Mouse (Mus musculus): Measurements from ENCODE around the gene Fbxw8. TPM values are rescaled to one million over a fixed set of nuclear protein-coding genes. Genes with fewer than 3 reads are reported as not detected.

Fbxw8 gene
- polyA plus RNA-seq, 1 experiment from 2014 or later = 12.7 TPM

- Histone ChIP-seq H3K79me2 (ENCODE audit: inconsistent target) (no peaks in the 10 kb centered on the region), H3K27ac (no peak overlapping the region), H3K4me3 (ENCODE audit: inconsistent target) (no peak overlapping the region), H3K36me3 (ENCODE audit: inconsistent target) (peaks cover 37% of the 10 kb centered on the region)
- WGBS (ENCODE audit: missing documents) = 98% methylated on average over 7 of the region's 7 CpGs
Measured at GRCm38 (mm10) chr5:118108794-118109440, 46.3 kb downstream of the Fbxw8 start.

- H3K36me3 ChIP-seq (ENCODE audit: inconsistent target) = peaks cover 37% of the 10 kb centered on the region
- 96% methylated on average over 17 of the region's 17 CpGs for WGBS (ENCODE audit: missing documents)
- no peak overlapping the region for H3K4me3 ChIP-seq (ENCODE audit: inconsistent target)
- H3K27ac ChIP-seq = no peak overlapping the region
- no peaks in the 10 kb centered on the region for H3K79me2 ChIP-seq (ENCODE audit: inconsistent target)
Measured at GRCm38 (mm10) chr5:118108124-118108793, 47.0 kb downstream of the Fbxw8 start.

- WGBS (ENCODE audit: missing documents) = 96% methylated on average over 10 of the region's 10 CpGs
- Histone ChIP-seq H3K4me3 (ENCODE audit: inconsistent target) (no peak overlapping the region), H3K36me3 (ENCODE audit: inconsistent target) (peaks cover 34% of the 10 kb centered on the region), H3K79me2 (ENCODE audit: inconsistent target) (no peaks in the 10 kb centered on the region), H3K27ac (no peak overlapping the region)
Measured at GRCm38 (mm10) chr5:118106667-118107066, 48.6 kb downstream of the Fbxw8 start.

GRCm38 (mm10) chr5:118105536-118105935 is 49.7 kb downstream of the Fbxw8 start:
- H3K27ac ChIP-seq = no peak overlapping the region
- H3K79me2 ChIP-seq (ENCODE audit: inconsistent target) = no peaks in the 10 kb centered on the region
- peaks cover 23% of the 10 kb centered on the region; the same call in 1 of the 2 replicates for H3K36me3 ChIP-seq (ENCODE audit: inconsistent target)
- WGBS (ENCODE audit: missing documents) = 98% methylated on average over 8 of the region's 8 CpGs
- H3K4me3 ChIP-seq (ENCODE audit: inconsistent target) = no peak overlapping the region

GRCm38 (mm10) chr5:118099870-118100478 is 55.3 kb downstream of the Fbxw8 start:
- 88% methylated on average over 8 of the region's 8 CpGs for WGBS (ENCODE audit: missing documents)
- H3K4me3 ChIP-seq (ENCODE audit: inconsistent target) = no peak overlapping the region
- no peak overlapping the region for H3K27ac ChIP-seq
- H3K79me2 ChIP-seq (ENCODE audit: inconsistent target) = no peaks in the 10 kb centered on the region
- no peaks in the 10 kb centered on the region for H3K36me3 ChIP-seq (ENCODE audit: inconsistent target)

- Histone ChIP-seq H3K27ac (no peak overlapping the region), H3K36me3 (ENCODE audit: inconsistent target) (no peaks in the 10 kb centered on the region), H3K79me2 (ENCODE audit: inconsistent target) (no peaks in the 10 kb centered on the region), H3K4me3 (ENCODE audit: inconsistent target) (no peak overlapping the region)
- WGBS (ENCODE audit: missing documents) = 92% methylated on average over 11 of the region's 11 CpGs
Measured at GRCm38 (mm10) chr5:118099069-118099869, 56.0 kb downstream of the Fbxw8 start.

GRCm38 (mm10) chr5:118096317-118096716 is 58.9 kb downstream of the Fbxw8 start:
- 98% methylated on average over 3 of the region's 3 CpGs for WGBS (ENCODE audit: missing documents)
- no peak overlapping the region for H3K4me3 ChIP-seq (ENCODE audit: inconsistent target)
- H3K36me3 ChIP-seq (ENCODE audit: inconsistent target) = peaks cover 19% of the 10 kb centered on the region
- H3K27ac ChIP-seq = no peak overlapping the region
- H3K79me2 ChIP-seq (ENCODE audit: inconsistent target) = no peaks in the 10 kb centered on the region

- no peak overlapping the region for H3K4me3 ChIP-seq (ENCODE audit: inconsistent target)
- peaks cover 22% of the 10 kb centered on the region for H3K36me3 ChIP-seq (ENCODE audit: inconsistent target)
- no peaks in the 10 kb centered on the region for H3K79me2 ChIP-seq (ENCODE audit: inconsistent target)
- 79% methylated on average over 4 of the region's 4 CpGs for WGBS (ENCODE audit: missing documents)
- no peak overlapping the region for H3K27ac ChIP-seq
Measured at GRCm38 (mm10) chr5:118095849-118096248, 59.4 kb downstream of the Fbxw8 start.

- WGBS (ENCODE audit: missing documents) = 53% methylated on average over 11 of the region's 11 CpGs
- Histone ChIP-seq H3K27ac (no peak overlapping the region), H3K79me2 (ENCODE audit: inconsistent target) (no peaks in the 10 kb centered on the region), H3K36me3 (ENCODE audit: inconsistent target) (peaks cover 22% of the 10 kb centered on the region), H3K4me3 (ENCODE audit: inconsistent target) (no peak overlapping the region)
Measured at GRCm38 (mm10) chr5:118095433-118095832, 59.8 kb downstream of the Fbxw8 start.

GRCm38 (mm10) chr5:118093321-118094035 is 61.8 kb downstream of the Fbxw8 start:
- 95% methylated on average over 11 of the region's 11 CpGs for WGBS (ENCODE audit: missing documents)
- Histone ChIP-seq H3K4me3 (ENCODE audit: inconsistent target) (no peak overlapping the region), H3K79me2 (ENCODE audit: inconsistent target) (no peaks in the 10 kb centered on the region), H3K36me3 (ENCODE audit: inconsistent target) (peaks cover 22% of the 10 kb centered on the region), H3K27ac (no peak overlapping the region)

GRCm38 (mm10) chr5:118090837-118091236 is 64.4 kb downstream of the Fbxw8 start:
- Histone ChIP-seq H3K4me3 (ENCODE audit: inconsistent target) (no peak overlapping the region), H3K79me2 (ENCODE audit: inconsistent target) (no peaks in the 10 kb centered on the region), H3K36me3 (ENCODE audit: inconsistent target) (peaks cover 22% of the 10 kb centered on the region), H3K27ac (no peak overlapping the region)
- 84% methylated on average over 2 of the region's 2 CpGs for WGBS (ENCODE audit: missing documents)

- no peaks in the 10 kb centered on the region for H3K79me2 ChIP-seq (ENCODE audit: inconsistent target)
- 97% methylated on average over 6 of the region's 6 CpGs for WGBS (ENCODE audit: missing documents)
- H3K27ac ChIP-seq = no peak overlapping the region
- no peak overlapping the region for H3K4me3 ChIP-seq (ENCODE audit: inconsistent target)
- peaks cover 22% of the 10 kb centered on the region for H3K36me3 ChIP-seq (ENCODE audit: inconsistent target)
Measured at GRCm38 (mm10) chr5:118090101-118090500, 65.2 kb downstream of the Fbxw8 start.

- Histone ChIP-seq H3K27ac (no peak overlapping the region), H3K36me3 (ENCODE audit: inconsistent target) (peaks cover 22% of the 10 kb centered on the region), H3K79me2 (ENCODE audit: inconsistent target) (no peaks in the 10 kb centered on the region), H3K4me3 (ENCODE audit: inconsistent target) (no peak overlapping the region)
- 87% methylated on average over 7 of the region's 7 CpGs for WGBS (ENCODE audit: missing documents)
Measured at GRCm38 (mm10) chr5:118089102-118089501, 66.2 kb downstream of the Fbxw8 start.

- 90% methylated on average over 7 of the region's 7 CpGs for WGBS (ENCODE audit: missing documents)
- Histone ChIP-seq H3K27ac (no peak overlapping the region), H3K36me3 (ENCODE audit: inconsistent target) (peaks cover 9% of the 10 kb centered on the region; the same call in 1 of the 2 replicates), H3K79me2 (ENCODE audit: inconsistent target) (no peaks in the 10 kb centered on the region), H3K4me3 (ENCODE audit: inconsistent target) (no peak overlapping the region)
Measured at GRCm38 (mm10) chr5:118086956-118087355, 68.3 kb downstream of the Fbxw8 start.
